Mouse (Mus musculus): ENCODE data around the gene 1700001C19Rik.

Gene 1700001C19Rik

DNA sequence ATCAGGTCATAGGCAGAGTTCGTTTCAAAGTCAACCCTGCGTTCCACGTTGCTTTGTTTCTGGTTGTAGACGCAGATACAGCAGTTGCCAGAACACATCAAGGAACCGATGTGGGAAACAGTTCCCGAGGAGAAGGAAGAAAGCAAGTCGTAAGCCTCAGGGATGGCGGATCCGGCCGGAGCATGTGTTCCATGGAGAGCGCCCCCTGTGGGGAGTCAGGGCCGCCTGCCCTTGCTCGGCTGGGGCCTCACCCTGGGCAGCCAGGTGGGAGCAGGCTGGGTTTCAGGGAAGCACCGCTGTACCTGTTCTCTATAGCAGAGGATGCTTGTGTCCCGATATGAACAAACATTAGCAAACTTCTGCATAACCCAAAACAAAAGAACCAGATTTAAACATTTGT, 59.0 kb downstream of the 1700001C19Rik start:
- in situ Hi-C loops (cut with MboI, MseI), result no loop called here

GRCm38 (mm10) chr17:47376779-47377280, 60.3 kb downstream of the 1700001C19Rik start:
- in situ Hi-C loops (cut with MboI, MseI), result no loop called here

DNA sequence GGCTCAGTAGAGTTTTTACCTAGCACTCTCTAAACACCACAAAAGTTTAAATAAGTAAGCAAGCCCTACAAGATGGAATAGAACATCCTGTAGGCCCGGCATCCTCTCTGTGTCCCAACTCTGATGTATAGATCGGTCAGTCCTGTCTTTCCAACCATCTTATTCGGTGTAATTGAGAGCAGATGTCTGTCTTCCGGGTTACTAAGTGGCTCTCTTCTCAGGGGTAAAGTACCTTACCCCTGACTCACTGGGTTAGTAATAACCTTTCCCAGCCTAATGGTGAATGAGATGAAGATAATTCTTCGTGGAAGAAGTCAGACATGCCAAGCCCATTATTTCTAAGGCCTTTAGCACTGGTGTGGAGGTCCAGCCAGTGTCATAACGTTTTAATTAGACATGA, 63.2 kb downstream of the 1700001C19Rik start:
- in situ Hi-C loops (cut with MboI, MseI), result no loop called here

DNA sequence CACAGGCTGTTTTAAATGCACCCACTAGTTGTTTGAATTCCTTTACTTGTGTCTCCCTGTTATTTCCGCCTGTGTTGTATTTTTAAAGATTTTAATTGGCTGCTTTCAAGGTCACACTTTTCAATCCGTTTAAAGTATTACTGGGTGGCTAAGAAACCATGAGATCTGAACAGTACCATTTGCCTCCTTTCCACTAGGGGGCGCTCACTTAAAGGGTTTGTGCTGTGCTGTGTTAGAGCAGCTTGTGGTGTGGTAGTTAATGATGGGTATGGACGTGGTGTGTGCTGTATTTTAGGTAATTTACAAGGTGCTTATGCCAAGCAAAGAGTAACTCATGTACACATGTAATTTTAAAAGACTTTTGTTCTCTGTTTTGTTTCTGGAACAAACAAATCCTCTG, 65.7 kb downstream of the 1700001C19Rik start:
- in situ Hi-C loops (cut with MboI, MseI), result no loop called here

- in situ Hi-C loops (cut with MboI, MseI), result no loop called here
Measured at GRCm38 (mm10) chr17:47369087-47369443, 68.1 kb downstream of the 1700001C19Rik start.

DNA sequence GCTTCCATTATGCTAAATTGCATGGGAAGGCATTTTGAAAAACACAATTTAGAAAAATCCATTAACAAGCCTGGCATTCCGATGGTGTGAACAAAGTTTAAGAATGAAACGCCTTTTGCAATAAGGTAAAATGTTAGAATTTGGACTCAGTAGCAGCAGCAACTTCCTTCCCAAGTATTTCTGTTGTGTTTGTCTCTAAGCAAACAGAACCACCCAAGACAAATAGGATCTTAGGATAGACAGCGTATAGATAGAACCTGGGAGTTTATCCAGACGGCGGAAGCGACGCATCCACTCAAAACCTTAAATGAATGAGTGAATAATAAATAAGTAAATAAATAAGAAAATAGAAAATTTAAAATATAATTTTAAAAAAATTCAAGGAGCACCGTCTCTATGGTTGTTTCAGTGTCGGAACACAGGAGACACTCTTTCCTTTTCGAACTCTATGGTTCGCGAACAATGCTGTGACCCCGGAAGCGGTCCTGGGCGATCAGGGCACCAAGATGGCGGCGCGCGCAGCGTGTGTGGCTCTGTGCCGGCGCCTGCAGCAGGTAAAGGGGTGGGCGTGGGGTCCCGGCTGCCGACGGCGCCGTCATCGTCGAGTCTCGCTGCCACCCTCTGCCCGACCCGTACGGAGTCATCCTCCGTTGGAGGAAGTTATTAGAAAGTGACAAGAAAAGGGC, 68.6 kb downstream of the 1700001C19Rik start, which contains the start of gene Mrps10:
TSS of gene Mrps10 (plus strand) at position 487 of the 686 bp plus-strand sequence.
- in situ Hi-C loops (cut with MboI, MseI), result no loop called here
